Mouse (Mus musculus) liver (tissue): ENCODE data around the gene Schip1.
"Not testable (repeated sequence)": the region's sequence is repeated elsewhere in the genome, so short reads cannot be mapped to it uniquely, and the experiment has no call there.

ENCODE experiments used
- DNase-seq: peaks from one replicate; pipeline ENCODE4 v3.0.0-alpha.2; 2020; ENCODE audit warnings: mixed read lengths

The Schip1 gene

DNA sequence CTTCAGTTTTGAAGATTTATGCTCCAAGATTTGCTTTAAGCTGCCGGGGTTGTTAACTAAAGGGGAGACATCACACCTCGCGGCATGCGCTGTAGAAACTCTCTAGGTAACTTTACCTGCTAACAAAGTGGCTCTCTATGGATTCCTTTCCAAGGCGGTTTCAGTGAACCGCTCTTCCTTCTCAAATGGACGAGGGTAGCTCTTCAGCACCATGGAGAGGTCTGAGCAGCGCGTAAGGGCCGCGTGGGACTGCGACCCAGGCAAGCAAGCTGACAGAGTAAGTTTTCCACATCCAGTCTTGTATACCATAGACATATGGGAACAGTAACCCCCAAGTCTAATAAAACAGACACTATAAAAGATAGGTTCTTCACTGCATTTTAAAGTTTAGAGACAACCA is at the start of gene Schip1:
Schip1 (plus strand) TSS at position 72 of the 400 bp plus-strand sequence.
- DNase-seq = peak; percentile 39

DNA sequence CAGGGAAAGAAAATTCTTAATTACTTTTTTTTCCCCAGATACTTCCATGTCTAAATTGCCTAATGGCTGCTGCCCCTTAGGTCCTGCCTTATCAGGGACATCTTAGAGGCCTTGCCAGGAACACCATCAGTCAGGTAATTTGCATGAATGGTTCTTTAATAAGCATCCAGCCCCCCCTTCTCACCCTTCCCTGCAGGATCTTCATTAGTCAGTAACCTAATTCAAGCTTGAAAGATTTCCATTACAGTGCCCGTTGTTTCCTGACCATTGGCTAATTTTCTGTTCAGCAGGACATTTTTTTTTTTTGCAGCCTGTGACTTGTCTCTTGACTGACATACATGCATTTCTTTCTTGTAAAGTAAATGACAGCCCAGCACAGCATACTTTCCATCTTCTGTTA is 48.8 kb upstream of the Schip1 start:
- DNase-seq = no peak

DNA sequence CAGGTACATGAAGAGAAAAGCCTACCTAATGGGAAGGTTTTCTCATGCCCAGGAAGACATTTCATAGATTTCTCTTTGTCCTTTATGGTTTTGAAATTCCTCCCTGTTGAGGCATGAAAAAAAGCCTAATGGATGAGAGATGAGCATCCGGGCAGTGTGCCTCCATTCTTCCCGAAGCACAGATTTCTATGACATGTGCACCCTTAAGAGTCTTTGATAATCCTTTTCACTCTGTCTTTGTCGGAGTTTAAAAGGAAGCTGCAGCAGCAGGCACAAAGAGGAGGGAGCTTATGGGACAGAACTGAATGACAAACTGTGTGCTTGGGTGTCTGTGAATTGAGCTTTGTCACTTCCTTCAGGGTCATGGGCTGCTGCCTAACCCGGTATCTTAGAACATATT is 45.2 kb upstream of the Schip1 start:
- DNase-seq = no peak

DNA sequence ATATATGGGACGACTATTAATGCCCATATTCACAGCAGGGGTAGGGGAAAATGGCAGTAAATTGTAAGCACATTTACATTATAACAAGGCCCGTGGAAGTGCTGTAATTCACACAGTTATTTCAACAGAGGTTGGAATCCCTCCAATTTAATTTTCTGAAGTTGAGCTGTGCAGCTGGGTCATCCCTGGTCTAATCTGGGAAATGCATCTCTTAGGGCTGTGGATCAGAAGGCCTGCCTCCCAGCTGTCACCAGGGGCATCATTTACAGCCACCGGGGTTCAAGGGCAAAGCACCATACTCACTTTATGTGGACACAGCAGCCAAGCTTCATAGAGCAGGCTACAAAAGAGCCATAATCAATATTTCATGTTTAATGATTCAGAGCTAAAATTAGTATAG is 28.5 kb upstream of the Schip1 start:
- DNase-seq = no peak

DNA sequence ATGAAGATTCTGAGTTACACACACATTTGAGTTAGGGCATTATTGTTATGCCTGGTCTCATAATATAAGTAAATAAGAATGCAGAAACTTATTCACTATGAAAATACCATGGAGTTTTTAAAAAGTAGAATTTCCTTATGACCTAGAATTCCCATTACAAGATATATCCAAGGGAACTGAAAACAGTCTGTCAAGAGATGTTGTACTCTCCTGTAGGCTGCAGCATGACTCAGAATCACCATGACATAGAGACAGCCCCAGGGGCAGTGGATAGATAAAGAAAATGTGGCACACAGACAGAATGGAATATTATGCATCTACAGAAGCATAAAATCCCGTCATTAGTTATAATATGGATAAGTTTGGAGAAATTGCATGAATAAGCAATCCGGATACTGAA is 21.7 kb upstream of the Schip1 start:
- no peak for DNase-seq

DNA sequence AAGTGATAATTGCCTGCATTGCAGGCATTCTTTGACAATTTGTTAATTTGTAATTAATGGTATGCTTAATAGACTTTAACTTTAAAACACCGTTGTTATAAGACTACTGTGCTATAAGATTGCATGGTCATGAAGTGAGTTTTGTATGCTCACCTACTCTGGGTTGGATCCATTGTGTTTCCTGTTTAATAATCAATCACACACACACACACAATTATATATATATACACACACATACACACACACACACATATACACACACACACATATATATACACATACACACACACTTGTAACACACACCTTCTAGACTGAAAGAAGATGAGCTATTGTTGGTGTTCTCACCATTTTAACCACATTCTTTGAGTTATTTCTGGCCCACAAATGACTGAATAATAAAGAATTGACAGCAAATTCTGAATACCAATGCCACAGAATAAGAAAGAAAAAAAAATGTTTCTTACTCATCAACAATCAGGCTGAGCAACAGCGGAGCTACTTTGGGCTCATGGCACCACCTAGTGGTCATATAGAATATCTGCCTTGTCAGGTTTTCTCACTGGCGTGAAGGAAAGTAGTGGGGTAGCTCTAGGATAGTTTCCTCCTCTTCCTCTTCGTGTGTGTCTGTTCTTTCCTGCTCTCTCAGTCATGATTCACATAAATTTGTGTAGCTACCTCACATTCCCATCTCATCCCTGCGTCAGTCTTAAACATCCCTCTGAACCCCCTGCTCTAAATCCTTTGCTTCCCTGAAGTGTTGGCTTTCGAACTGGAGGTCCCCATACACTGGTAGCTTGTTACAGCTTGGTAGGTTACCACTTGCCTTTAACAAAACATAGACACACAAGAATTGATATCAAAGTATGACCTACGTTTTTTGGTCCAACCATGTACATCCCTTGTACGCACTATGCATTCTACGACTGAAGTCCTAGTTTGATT is 18.9 kb upstream of the Schip1 start:
- peak; percentile 20 for DNase-seq

DNA sequence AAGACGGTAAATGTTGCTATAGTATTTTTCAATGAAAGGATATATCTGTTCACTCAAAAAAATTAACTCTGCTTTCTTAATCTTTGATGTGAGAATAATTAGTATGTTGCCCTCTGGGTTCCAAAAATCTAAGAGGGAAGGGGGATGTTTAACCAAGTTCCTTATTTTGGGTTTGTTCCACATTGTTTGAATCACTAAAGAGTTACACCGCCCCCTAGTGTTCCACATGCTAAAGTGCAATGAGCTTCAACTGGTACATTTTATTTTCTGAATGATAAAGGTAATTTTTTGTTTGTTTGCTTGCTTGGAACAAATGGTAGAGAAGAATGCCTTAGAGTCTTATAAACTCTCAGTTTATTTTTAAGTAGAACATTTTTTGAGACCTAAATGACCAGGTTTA is 11.1 kb upstream of the Schip1 start:
- no peak for DNase-seq

DNA sequence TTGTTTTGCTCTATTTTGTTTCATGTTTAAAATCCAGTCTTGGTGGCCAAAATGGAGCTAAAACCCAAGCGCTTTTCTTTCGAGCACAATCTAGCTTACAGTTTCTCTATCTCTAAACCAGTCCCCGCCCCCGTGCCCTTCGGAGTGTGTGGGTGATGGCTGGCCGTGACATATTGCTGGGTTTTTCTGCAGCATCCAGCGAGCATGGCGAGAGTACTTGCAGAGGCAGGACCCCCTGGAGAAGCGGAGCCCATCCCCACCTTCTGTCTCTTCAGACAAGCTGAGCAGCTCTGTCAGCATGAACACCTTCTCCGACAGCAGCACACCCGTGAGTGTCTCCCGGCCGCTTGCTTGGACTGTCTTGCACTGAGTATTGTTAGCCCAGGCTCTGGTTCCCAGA is 9.5 kb upstream of the Schip1 start:
- DNase-seq = no peak

DNA sequence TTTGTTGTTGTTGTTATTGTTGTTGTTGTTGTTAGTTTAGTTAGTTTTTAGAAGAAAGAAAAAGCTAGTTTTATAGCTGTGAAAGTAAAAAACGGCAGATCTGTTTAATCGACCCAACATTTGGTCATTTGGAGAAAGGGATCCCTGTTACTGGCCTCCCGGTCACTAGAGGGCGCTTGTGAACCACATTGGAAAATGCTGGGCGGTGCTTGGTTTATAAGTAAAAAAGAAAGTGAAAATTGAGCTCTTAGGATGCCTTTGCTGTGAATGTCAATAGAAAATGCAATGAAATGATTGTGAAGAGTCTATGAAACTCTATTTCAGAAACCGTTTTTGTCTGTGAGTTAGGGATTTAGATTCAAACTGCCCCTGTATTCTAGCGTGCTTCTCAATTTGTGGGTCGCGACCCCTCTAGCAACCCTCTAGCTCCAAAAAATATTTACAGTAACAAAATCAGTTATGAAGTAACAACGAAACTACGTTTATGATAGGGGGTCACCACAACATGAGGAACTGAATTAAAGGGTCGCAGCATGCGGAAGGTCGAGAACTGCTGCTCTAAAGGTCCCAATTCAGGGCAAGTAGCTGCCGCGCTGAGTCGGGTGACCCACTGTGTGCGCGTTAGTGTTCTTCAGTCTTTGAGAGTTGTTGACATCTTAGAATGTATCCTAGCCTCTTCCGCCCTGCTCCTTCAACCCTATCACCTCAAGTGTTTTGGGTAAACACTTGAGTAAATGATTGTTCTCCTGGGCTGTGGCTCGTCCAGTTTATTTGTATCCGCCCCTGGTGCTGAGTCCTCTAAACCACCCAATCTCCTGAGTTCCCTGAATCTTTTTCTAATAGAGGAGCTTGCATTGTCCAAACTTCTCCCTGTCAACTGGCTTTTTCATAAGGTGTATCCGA is 8.0 kb upstream of the Schip1 start:
- peak; percentile 66 for DNase-seq

DNA sequence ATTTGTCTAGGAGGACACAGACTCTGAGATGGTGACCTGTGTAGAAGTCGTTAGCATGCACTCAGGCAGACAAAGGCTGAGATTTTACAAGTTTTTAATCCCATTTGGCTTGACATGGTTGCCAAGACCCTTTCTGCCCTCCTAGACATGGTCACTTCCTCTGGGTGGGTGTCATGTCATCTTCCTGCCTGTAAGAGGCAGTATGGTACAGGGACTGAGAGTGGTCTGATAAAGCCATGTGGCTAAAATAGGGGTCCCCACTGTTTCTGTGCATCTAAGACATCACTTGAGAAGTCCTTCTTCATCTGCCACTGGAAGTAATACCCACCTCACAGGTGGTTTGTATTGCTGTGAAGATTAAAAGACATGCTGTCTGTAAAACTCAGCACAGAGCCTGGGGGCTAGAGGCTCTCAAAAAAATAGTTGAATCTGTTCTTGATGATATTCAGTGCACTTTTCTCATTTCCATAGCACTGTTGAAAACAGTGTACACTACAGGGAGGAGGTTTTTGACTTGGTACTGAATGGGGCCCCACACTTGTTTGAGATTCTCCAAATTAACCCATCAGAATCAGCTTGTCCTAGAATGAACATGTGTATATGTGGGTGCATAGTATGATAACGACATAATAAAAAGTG is 5.3 kb upstream of the Schip1 start:
- DNase-seq = no peak

DNA sequence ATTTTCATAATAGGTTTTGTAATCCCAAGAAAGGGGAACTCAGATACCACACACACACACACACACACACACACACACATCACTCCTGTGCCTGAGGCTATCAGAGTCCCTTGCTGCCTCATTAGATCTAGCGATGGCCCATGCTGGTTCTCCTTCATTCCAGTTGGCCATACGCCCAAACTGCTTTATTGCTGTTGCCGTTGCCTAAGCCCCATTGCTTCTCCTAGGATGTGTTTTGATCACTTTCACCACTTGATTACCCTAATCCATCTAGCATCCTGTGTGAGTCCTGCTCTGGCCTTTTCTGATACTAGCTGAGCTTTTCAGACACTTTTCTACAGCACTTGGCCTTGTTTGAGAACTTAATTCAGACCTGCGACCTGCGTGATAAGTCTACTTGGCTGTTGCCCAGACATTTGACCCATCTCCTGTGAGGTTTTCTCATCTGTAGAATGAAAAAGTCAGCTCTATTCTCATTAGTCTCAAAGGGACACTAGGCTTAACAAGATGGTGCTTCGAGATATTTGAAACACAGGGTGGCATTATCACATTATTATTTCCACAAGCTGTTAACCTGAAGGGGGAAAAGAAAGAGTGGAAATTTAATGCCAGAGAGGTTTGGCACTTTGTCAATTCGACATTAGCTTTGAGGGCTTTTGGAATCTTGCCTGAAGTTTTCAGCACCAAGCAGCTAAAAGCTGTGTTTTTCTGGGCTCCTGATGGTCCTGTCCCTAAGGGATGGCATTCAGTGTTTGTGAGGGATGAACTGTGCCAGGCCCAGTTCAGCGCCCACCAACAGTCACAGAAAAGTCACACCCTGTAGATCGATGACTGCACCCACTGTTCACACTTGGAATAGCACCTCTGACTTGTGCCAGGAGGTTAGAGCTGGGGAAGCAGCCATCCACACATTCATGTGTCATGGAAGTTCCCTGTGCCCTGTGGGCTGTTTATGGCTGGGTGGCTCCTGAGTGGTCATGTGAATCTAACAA is 7.1 kb downstream of the Schip1 start:
- DNase-seq = no peak

DNA sequence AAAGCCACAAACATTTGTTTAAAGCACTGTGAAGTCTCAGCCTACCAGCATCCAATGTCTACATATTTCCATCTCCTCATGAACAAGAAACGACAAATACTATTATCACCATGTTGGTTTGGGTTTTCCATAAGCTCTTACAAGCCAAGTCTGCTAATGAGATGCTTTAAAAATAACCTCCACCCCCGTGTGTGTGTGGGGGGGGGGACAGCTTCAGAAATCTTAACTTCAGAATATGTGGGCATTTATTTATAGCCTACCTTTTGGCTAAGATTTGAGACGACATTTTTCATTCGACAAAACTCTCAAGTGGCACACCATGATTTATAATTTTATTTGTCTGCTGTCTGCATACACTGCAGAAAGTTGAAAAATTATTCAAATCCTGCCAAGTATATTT is 12.8 kb downstream of the Schip1 start:
- DNase-seq = no peak

DNA sequence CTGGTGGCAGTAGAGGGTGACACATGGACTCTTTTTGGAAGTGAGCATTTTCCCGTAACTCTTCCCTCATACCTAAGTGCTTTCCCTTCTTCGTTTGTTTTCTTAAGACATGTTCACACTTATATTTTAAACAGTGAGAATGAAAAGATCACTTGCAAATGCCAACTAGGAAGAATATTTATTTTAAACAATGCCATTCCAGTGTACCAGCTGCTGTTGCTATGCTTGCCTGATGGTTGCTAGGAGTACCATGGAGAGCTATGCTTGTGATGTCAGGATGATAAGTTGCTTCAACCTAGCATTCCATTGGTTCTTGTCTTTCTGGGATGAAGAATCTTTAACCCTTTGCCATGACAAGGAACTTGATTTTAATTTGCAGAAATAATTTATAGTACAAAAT is 20.4 kb downstream of the Schip1 start:
- no peak for DNase-seq

DNA sequence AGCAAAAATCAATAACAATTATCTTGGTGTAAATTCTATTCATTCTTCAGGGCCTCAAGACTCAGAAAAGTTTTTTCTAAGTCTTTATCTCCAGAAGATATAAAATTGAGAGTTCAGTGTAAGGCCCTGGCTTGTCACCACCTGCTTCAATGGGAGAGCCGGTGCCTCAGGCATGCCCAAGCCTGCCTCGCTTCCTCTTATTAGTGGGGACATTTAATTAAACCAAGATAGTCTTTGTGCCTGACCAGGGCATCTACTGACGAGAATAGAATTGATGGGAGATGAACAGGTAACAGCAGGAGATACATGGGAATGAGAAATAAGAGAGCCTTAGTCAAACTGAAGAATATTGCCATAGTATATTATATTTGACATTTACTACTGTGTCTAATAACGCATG is 27.5 kb downstream of the Schip1 start:
- DNase-seq = no peak

DNA sequence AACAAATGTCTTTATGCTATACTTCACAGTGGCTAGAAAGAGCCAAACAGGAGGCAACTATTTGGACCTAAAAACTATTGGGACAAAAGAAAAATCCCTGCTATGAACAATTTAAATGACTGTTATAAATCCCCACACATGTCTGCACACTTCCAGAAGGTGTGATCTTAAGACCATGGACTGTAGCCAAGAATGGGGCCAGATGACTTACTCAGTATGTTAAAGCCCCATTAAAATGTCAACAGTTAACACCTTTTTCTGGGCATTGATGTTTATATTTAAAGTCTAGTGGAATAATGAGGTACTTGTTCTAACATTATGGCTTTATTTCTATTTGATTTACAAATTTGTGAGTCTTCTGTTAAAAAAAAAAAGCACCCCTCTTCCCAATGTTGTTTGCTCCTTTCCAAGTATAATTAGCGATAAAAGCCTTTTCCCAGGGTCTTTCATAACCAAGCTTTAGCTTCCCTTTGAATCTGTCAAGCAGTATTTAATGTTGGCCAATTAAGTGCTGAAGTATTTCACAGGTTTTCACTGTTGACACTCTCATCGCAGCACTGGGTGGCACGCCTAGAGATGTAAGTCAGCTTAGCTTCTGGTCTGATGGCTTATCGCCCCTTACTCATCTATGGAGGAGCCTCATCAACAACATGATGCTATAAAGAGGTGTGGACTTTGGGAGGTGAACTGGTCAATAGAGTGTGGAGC is 32.3 kb downstream of the Schip1 start:
- no peak for DNase-seq

DNA sequence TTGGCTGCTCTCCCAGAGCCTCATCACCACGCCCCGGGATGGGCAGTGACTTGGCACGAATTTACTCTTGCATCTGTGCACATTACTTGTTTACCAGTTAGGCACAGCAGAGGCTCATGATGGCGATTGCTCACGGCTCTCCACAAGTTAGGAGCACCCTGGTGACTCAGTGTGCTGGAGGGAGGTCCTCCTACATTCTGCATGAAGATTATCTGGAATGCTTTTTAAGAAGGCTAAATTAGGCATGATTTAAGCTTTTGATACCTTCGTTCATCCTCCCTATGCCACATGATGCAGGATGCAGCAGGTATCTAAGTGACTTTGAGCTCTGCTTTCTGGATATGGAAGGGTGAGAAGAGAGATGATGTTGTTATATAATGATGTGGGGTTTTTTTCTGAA is 35.0 kb downstream of the Schip1 start:
- not testable (repeated sequence) for DNase-seq

DNA sequence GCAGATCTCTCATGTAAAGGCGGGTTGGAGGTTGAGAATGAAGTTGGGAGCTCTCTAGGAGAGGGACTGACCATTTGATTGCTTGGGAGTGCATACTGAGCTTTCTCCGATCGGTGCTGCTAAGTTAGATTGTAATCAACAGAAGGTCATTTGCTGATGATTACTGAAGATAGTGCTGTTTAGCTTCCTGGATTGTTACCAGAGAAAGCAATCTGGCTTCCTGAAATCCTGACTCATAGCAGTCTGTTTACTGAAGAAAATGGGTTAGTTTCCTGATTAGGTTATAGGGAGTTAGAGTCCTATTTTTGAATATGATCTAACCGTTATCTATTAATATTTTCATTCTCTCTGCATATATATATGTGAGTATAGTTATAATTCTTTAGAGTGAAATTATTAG is 36.7 kb downstream of the Schip1 start:
- no peak for DNase-seq

DNA sequence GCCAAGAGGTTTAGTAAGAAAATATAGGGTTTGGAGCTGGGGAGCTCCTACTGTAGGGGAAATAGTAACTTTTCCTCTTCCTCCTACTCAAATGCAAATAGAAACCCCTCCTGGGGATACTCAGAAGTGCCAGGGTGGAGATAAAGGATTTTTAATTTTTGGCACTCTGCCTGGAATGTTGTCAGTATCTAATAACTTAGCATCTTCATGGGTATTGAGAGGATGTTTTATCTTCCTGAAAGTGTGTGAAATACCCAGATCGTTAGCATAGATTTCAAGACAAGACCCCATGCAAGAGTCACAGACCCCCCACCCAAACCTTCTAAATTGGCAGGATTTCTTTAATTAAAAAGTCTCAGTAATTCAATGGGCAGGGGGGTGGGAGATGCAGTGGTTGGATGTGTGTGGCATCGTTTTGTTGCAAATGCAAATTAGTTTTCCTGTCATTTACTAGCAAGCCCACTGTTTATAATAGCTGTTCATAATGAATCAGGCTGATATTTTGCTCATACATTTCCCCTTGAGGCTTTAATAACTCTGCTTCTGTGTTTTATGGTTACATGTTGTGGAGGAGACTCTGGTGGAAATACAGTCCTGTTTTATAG is 40.6 kb downstream of the Schip1 start:
- DNase-seq = no peak

DNA sequence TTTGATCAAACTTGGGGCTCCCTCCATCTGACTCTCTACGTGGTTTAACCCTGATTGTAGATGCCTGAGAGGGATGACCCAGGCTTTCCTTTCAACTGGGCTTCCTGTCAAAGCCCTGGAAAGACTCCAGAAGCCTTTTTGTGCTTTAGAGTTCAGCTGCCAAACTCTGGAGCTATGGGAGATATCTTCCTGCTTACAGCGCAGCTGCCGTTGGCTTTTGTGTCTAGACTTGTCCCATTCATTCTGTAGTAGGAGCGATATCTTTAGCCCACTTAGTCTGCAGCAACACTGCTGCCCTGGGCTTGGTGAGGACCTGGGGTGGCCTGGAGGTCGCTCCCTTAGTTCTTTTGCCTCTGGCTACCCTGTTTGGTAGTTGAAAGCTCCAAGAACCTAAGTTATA is 56.7 kb downstream of the Schip1 start:
- no peak for DNase-seq

DNA sequence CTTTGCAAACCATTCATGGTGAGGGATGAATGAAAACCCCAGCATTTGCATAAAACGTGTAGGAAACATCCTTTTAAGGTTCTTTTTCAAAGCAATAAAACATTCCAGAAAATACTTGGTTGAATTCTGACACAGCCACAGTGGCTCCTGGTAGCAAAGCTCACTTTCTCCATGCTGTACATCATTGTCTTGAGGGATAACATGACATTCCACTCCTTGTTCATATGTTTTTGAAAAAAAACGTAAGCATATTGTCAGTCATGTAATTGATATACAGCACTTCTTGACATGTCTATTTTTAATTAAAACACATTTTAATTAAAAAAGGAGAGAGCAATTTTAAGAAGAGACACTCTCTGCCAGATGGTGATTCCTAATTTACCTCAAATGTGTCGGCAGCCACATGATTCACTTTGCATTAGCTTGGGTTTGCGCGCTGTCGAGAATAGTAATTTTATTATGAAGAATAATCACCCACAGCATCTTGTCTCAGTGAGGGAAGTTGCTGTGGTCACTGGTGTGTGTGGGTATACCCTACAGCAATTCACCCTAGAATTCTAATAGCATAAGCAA is 61.8 kb downstream of the Schip1 start:
- no peak for DNase-seq

DNA sequence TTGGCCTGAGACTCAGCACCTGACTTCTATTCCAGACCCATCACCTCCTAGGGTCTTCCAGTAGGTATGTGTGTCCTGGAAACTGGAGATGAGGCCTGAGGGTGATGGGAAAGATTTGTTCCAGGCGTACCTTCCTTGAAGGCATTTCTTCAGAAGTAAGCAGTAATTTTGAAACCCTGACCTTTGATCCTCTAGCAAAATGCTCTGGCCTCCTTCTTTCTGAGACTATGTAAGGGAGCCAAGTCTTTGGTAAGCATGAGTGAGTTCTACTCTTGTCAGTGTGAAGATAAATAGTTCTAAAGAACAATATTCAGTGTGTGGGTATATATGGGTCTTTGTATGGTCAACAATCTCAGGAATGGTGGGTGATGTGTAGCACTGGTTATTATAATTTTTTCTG is 65.8 kb downstream of the Schip1 start:
- DNase-seq = no peak
